Mouse (Mus musculus): ENCODE measurements around the gene Sipa1l3. TPM values are rescaled to one million over a fixed set of nuclear protein-coding genes. Genes with fewer than 3 reads are reported as not detected.

Gene Sipa1l3
- total RNA-seq, 2 experiments from 2014 or later = 122 to 125 TPM

DNA sequence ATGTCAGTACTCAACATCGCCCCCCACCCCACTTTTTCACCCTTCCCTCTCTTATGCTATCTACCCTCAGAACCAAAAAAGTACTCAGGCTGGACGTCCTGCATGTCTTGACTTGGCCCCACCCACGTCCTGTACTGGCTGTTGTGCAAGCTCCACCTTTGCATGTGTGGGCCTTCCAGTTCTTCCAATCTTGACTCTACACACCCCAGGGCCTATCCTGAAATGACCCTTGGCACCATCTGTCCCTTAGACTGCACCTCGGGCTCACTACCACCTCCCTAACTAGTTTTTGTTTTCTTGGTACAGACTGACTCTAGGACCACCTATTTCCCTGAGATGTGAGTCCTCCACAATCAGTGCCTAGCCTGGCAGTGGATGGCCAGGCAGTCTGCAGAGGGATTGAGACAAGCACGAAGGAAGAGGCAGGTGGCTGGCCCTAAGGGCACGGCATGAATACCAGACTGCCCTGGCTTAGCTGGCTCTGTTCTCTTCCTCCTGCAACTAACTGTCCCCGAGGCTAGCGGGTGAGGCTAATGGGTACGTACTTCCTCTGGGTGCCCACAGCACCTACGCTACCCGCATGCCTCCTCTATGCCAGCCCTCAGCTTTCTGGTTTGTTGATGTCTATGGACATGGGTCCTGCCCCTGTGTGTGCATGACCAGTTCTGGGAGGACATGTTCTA, 71.2 kb downstream of the Sipa1l3 start:
- DNase-seq (ENCODE audit: low spot score in 2 of 2) = no peak

DNA sequence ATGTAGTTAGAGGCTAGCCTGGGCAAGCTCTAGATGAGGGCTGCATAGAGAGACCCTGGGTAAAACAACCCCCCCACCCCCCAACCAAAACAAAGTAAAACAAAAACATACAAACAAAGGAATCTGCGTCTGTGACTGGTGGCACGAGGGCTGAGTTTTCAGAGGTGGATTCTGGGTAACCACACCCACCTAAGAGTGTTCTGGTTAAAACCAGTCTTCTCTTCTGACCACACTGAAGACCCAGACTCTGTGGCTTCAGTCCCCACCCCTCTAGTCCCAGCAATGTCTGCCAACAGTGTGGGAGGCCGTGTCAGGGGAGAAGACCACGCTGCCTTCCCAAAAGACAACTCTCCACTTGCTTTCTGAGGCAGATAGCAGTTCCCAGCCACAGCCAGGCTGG, 72.3 kb downstream of the Sipa1l3 start:
- no peak for DNase-seq (ENCODE audit: low spot score in 2 of 2)

DNA sequence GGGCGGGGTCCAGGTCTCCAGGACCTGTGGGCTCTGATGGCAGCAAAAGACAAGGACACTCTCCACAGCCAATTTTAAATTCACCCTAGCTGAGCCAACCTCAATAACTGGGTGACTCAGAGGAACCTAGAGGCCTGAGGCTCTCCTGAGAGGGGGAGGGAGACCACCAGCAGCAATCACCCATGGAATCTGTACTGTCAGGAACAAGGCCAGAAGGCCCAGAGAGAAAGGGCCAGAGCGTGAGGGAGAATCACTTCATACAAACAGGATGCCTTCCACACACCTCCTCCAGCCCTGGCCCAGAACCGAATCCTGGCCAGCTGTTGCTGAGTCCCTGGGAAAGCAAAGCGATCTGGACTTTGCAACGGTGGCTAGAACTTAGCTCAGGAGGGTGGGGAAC, 73.9 kb downstream of the Sipa1l3 start:
- no peak for DNase-seq (ENCODE audit: low spot score in 2 of 2)

DNA sequence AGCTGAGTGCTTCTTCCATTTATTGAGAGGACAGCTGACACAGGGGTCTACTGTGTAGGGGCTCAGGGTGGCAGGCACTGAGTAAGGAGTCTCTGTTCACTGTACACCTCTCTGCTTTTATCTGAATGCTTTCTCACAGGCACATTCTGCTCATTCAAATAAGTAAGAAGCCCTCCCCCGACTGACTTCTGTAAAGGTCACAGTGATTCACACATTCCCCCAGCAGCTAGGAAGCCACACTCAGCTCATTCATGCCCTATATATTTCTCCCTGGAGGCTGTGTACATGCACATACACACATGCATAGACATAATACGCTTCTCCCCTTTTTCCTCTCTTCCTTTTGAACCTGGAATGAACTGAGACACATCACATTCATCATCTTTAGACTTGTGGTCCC, 74.4 kb downstream of the Sipa1l3 start:
- DNase-seq (ENCODE audit: low spot score in 2 of 2) = no peak

DNA sequence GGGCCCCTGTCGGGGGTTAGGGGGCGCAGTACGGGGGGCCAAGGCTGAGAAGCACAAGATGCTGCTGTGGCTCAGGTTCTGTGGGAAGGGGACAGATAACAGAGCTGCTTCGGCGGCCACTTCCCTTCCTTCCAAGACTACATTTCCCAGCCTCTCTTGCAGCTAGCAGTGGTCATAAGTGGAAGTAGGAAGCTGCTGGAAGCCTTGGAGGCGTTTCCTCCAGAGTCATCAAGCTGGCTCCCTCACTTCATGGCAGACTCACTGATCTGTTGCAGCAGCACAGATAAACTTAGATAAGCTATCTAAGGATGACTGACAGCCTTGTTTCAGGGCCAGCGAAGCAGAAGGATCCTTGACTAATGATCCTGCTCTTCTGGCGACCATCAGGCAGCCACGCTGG, 76.6 kb downstream of the Sipa1l3 start:
- peak in 1 of 2 experiments; percentile 43 for DNase-seq (ENCODE audit: low spot score in 2 of 2)

DNA sequence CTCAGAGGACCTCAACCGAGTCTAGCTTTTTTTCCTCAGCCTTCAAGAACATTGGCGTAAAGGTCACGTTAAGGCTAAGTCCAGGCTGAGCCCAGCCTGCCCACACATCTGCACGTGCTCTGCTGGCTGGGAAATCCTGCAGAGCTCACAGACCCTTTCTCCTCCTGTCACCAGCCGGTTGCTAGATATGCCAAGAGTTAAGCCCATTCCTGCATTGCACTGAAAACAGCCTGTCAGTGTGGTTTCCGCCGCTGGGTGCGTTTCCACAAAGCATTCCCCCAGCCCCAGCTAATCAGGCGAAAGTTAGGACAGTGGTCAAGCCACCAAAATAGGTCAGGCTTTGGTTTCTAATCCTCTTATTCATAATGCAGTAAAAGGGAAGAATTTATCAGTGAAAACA, 77.3 kb downstream of the Sipa1l3 start:
- no peak for DNase-seq (ENCODE audit: low spot score in 2 of 2)

DNA sequence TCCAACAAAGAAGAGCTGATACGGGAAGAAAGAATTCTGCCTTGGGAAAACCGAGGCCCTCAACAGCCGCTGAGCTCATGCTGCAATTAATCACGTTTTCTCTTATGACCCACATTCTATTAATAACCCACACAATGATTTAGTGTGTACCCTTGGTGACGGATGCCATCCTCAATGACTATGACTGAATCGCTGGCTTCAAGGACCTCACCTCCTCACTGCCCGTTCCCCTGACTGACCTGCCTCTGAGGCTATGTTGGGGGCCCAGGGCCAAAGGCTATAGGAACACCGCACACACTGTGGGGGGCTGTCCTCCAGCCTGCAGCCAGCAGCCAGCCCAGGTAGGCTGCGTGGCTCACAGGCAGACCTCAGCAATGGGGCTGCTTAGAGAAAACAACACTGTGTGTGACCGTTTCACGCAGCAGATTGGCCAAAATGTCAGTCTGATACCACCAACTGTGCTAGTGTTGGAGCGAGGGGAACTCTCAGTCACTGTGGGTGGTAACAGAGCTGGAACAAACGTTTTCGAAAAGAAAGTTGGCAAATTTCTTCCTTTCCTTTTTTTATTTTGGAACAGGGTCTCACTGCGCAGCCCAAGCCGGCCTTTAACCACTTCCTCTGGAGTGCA, 79.7 kb downstream of the Sipa1l3 start:
- DNase-seq (ENCODE audit: low spot score in 2 of 2) = peak in 1 of 2 experiments; percentile 54

DNA sequence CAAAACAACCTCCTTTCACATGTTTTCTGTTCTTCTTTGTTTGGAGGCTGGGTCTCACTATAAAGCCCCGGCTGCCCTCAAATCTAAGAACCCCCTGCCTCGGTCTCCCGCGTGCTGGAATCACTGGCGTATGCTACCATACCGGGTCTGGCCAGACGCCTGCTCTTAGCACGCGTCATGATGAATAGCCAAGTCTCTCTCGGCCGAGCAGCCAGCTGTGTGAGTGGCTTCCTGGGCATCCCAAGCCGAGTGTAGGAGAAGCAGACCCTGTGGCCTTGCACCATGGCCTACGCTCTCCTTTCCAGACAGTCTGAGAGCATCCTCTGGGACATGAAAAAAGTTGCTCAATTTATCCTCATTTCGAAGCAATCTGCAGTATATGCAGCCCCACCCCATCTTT, 80.2 kb downstream of the Sipa1l3 start:
- DNase-seq (ENCODE audit: low spot score in 2 of 2) = no peak

DNA sequence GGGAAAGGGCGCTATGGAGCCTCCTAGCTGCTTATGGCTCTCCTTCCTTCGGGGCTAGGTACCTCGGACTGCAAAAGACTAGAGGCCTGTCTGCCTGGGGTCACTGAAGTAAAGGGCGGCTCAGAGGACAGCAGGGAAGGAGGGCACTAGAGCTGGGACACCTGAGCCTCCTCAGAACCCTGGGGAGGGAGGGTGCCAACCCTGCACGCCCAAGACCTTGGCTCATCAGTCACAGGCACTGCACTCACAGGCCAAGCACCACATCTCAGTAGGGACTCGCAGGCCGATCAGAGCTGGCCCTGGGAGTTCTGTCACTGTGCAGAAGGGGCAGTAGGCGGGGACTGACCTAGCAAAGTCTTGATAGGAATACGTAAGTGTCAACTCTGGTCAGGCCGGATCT, 81.4 kb downstream of the Sipa1l3 start:
- DNase-seq (ENCODE audit: low spot score in 2 of 2) = no peak

DNA sequence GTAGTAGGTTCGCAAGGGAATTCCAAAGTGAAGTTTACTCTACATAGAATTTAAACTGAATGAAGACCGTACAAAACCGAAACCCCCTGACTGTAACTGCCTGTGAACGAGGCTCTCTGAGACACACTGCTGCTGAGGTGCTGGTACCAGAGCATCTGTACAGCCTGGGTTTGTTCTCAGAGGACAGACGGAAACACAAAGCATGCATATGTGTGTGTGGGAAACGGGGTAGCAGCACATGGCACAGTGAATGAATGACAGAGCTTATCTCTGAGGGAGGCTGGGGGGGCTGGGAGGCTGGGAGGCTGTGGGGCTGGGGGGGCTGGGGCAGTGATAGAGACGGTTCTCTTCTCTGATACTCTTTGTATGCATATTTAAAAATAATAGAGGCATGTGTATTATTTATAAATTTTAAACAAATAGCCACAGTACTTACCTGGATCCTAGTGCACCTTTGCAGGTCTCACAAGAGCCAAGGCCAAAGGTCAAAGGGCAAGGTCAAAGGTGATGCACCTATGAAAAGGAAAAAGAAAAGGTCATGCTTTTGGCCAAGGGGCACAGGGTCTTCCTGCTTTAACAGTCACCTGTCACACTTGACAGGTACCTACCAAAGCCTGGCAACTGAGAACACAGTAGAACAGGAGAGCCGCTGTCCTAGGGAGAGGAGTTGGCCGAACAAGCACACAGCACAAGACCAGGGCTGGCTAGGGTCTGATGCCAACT, 84.0 kb downstream of the Sipa1l3 start:
- peak in 1 of 2 experiments; percentile 55 for DNase-seq (ENCODE audit: low spot score in 2 of 2)

DNA sequence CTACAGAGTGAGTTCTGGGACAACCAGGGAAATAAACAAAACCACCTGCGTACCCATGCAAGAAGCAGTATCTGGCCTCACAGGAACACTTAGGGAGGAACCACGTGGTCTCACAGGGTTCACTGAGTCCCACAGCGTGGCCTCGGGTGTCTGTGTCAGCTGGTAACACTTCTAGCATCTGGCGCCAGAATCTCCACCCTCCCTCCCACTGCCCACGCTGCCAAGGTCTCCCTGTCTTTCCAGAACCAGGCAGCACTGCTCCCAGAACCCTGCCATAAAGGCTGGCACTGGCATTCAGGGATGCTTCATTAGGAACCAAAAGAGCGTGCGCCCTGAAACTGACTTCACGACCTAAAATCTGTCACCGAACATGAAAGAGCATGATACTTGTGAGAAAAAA, 84.7 kb downstream of the Sipa1l3 start:
- DNase-seq (ENCODE audit: low spot score in 2 of 2) = no peak

DNA sequence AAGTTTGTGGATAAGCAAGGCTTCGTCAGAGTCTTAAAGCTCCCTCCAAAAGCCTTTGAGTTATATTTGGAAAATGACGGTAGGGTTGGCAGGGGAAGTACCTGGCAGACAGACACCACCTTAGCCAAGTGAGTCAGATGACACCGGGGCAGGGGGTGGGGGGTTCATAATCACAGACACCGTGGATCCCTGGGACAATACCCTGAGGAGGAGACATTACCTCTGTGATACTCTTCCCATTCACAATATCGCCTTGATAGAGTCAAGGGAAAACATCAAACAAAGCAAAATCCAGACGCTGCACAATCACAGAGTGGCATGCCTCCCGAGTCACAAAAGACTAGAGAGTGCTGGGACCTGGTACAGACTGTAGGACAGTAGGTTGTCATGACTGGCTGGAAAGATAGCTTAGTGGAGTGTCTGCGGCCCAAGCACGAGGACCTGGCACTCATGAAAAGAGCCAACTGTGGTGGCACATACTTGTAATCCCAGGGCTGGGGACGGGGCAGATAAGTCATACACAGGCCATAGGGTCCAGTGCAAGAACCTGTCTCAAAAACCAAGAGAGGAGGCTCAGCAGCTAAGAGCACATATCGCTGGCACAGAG, 85.4 kb downstream of the Sipa1l3 start:
- DNase-seq (ENCODE audit: low spot score in 2 of 2) = no peak

DNA sequence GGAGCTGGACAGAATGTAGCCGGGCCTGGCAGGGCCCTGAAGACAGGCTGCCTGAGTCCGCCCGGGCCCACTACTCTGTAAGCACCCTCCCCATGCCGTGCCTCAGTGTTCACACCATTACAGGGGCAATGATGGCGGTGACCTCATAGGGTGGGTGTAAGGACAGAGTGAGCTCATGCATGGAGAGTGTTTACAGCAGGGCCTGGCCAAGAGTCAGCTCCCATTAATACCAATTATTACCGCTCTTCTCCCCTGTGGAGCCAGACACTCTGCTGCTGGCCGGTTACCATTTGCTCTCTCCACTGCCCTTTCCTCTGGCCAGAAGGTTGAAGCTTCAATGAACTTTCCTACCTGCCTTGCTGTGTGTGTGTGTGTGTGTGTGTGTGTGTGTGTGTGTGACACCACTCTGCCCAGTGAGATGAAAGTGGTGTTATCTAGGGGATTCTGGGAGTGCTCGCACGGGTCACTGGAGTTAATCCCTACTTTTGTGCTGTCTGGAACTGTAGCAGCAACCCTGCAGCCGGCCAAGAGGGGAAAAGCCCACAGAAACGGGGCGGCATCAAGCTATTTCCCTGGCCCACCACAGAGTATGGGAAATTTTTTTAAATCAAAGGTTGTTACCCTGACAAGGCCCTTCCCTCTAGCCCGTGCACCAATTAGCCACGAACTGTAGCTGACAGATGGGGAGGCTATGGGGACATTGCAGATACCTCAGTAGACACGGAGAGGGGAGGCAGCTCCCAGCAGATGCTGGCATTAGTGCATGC, 86.1 kb downstream of the Sipa1l3 start:
- no peak for DNase-seq (ENCODE audit: low spot score in 2 of 2)

DNA sequence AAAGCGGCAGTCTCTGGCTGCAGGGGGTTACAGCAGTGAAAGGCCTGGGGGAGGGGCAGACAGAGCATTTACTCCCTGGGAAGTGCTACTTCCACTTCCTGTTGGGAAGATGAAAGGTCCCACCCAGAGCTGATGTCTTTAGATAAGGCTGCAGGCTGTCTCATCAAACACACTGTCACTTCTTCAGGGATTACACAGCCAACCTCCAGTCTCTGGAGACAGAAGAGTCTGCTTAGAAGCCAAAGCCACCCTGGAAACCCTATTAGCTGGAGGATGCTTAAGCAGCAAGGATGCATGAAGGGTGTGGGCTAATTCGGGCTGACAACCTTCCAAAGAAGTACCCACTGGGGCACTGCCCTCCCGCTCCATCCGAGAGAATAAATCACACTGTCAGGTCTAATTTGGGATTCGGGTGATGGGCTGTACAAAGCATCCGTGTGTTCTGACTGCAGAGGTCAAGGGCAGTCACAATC, 87.7 kb downstream of the Sipa1l3 start:
- DNase-seq (ENCODE audit: low spot score in 2 of 2) = no peak

DNA sequence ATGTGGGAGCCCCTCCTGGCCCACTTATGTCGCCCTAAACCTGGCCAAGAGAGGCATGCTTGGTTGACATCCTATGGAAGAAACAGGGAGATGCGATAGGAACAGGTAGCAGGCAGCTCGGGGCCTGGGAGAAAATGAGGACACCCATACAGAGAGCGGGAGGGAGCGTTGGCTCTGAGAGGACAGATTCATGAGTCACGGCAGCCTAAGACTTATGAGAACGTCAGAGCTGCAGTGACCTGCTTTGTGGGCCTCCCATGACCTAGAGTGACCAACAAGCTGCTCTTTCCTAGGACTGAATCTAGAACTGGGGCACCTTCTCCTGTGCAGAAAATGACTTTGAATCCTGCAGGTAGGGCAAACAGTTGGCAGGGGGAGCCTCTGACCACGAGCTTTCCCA, 92.4 kb downstream of the Sipa1l3 start:
- DNase-seq (ENCODE audit: low spot score in 2 of 2) = no peak

DNA sequence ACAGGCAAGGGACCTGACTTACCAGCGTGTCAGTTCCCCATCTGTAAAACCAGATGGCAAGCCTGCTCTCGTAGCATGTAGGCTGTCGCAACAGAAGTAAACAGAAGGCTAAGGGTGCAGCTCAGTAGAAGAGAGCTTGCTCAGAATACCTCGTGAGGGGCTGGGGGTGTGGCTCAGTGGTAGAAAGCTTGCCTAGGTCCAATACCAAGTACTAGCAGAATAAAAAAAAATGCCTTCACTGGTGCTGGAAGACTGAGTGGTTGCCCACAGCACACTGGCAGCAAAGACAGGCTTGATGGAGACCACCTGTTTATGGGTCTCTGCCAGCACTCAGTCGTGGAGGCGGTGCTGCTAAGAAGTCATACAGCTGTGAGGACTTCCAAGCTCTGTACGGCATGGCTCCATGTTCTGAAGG, 93.0 kb downstream of the Sipa1l3 start:
- DNase-seq (ENCODE audit: low spot score in 2 of 2) = no peak

DNA sequence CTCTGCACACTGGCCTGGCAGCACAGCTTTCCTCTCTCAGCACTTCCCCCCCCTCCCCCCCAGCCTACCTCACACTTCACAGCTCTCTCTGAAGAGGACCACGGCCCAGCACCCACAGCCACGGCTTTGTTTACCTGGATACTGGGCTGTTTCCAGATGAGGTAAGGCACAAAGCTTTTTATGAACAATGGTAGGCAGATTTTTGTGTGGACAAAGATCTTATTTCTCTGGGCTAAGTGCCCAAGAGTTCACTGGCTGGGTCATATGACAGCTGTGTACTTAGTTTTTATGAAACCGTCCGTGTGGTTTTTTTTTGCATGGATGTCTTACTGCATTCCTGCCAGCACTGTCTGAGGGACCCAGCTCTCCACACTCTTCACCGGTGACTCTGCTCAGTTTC, 93.8 kb downstream of the Sipa1l3 start:
- no peak for DNase-seq (ENCODE audit: low spot score in 2 of 2)

DNA sequence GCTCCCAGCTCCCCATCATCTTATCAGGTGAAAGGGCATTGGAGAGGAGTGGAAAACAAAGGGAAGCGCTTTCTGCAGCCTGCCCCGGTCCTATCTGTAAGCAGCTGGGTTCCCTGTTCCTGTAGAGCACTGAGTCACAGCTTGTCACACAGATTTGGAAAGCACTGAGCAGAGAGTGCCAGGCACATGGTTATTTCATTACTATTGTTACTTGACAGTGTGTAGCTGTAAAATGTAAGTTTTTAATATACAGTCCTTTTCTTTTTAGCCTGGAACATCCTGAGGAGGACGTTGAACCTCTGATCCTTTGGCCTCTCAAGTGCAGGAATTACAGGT, 96.6 kb downstream of the Sipa1l3 start:
- no peak for DNase-seq (ENCODE audit: low spot score in 2 of 2)

DNA sequence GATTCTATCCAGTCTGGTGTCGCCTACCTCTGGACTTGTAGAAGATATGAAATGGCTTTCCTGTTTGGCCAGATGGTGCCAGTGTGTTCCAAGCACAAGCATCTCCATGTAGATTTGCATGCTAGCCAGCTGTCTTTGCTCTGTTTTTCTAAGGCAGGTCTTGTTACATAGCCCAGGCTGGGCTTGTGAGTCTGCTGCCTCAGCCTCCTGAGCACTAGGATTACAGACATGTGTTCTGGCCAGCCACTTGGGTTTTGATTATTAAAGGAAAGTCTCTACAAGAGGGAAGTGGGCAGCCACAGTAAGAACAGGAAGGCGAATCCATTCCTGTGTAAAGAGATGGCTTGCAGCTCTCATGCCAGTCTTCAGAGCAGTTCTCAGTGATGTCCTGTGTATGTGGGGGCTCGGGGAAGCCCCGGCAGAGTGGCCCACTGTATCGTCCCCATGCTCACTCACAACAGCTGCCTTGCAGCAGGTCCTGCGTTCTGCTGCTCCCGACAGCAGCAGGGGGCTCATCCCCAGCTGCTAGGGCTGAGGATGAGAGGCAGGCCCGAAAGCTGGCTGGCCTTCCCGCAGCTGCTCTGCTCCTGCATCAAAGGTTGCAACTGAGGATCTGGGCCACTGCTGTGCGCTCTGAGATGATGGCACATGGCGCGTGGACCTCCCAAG, 97.1 kb downstream of the Sipa1l3 start:
- no peak for DNase-seq (ENCODE audit: low spot score in 2 of 2)

DNA sequence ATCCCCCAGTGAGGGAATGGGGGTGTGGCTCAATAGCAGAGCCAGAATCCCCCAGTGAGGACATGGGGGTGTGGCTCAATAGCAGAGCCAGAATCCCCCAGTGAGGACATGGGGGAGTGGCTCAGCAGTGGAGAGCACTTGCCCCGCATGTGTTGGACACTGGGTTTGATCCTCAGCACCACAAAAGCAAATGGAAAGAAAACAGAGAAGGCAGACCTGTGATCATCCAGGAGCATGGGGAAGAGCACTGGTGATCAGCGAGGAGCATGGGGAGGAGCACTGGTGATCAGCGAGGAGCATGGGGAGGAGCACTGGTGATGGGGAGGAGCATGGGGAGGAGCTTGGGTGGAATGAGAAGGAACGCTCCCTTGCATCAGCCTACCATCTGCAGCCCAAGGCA, 98.6 kb downstream of the Sipa1l3 start:
- DNase-seq (ENCODE audit: low spot score in 2 of 2) = no peak

DNA sequence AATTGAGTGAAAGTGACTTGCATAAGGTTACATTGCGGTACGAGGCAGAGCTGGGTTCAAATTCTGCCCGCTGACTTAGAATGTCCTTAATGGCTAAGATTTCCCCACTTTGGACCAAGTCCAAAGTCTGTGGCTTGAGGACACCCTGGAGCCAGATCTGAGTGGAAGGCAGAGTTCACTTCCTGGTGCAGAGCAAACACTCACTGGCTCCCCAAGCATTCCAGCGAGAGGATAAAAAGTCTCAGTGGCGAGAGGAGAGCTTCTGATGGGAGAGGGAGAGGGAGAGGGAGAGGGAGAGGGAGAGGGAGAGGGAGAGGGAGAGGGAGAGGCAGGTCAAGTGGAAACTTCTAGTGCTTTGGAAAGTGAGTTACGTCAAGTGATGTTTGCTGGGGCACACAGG, 100.2 kb downstream of the Sipa1l3 start:
- no peak for DNase-seq (ENCODE audit: low spot score in 2 of 2)

All from layer of hippocampus, postnatal 10 days (tissue).